In the genomic region with DNA sequence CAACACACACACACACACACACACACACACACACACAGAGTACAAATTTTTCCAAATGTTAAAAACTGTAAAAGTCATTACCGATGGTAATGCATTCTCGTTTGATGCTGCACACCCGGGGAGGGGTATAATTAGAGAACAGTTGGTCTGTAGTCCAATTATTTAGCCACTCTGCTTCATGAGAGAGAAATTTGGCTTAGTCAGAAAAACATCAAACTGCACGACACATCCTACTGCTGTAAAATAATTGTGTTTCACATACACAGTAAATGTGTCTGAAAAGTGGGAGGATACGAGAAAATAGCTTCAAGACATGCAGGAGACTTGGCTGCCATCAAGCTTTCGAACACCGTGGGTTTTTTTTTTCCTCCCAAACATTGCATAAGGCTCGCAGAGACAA, we compare ENCODE assay signal across 21 mouse cellular contexts.
DNase-seq lines count a peak whose midpoint lies in the region; ATAC-seq and TF ChIP-seq lines count a peak whose summit lies in the region.
"Had no signal": no experiment of that assay in that cellular context is flagged by ENCODE, and none has a peak within 500 bp of the region (broad histone marks: within the 10 kb centered on the region; RNA-seq: fewer than 3 reads in every experiment).

No protein-coding gene starts in this region.

- no peak overlapping the region for H3K4me3 ChIP-seq in midbrain, embryonic 15.5 days
- no peak overlapping the region for H3K4me3 ChIP-seq in midbrain, embryonic 10.5 days
- no peak overlapping the region for H3K4me3 ChIP-seq in forebrain, postnatal 0 days (ENCODE audit: low read depth, low read length)
- H3K4me3 ChIP-seq: erythroblast, embryonic 14.5 days; limb, embryonic 13.5 days; stomach, embryonic 15.5 days had no signal

- 51% methylated on average over 8 of the region's 8 CpGs for WGBS in midbrain, embryonic 15.5 days
- 77% methylated on average over 8 of the region's 8 CpGs for WGBS in midbrain, embryonic 10.5 days
- WGBS in forebrain, postnatal 0 days, result 14% methylated on average over 8 of the region's 8 CpGs

- peak; percentile 52 to 69 for DNase-seq in frontal cortex, adult 2 months (ENCODE audit: extremely low spot score in 1 of 2, low spot score in 1 of 2)
- no peak for DNase-seq in frontal cortex, postnatal 14 days (ENCODE audit: low spot score in 2 of 2)
- no peak for DNase-seq in midbrain, embryonic 10.5 days (ENCODE audit: low spot score)
- DNase-seq in forebrain, postnatal 0 days, result peak; percentile 31
- DNase-seq in right cerebral cortex, postnatal 25 days, result peak; percentile 35
- DNase-seq in gastrocnemius, adult 18-20 months (ENCODE audit: low spot score), result no peak
- no peak for DNase-seq in heart, adult 9 months (ENCODE audit: low spot score in 2 of 2)
- DNase-seq: adrenal gland, postnatal 10 days; B cell, adult 2 months; cerebellum, adult 18-20 months; cerebellum, postnatal 36 days; gastrocnemius, postnatal 14 days; heart, postnatal 14 days; kidney, adult 18-20 months; kidney, postnatal 14 days had no signal

- H3K9ac ChIP-seq in midbrain, embryonic 15.5 days, result no peak overlapping the region
- no peak overlapping the region for H3K9ac ChIP-seq in forebrain, postnatal 0 days
- H3K9ac ChIP-seq: limb, embryonic 13.5 days; liver, embryonic 14.5 days; stomach, embryonic 15.5 days had no signal

- no peak overlapping the region for H3K4me2 ChIP-seq in midbrain, embryonic 15.5 days
- H3K4me2 ChIP-seq in forebrain, postnatal 0 days (ENCODE audit: low read depth), result peak overlapping the region; percentile 24; the same call in 1 of the 2 replicates
- H3K4me2 ChIP-seq: limb, embryonic 13.5 days; stomach, embryonic 15.5 days had no signal

- 0 out of 2 replicates have a peak overlapping the region, but pooled peaks have one; percentile 15 for H3K27ac ChIP-seq in midbrain, embryonic 15.5 days
- no peak overlapping the region for H3K27ac ChIP-seq in midbrain, embryonic 10.5 days (replicated peaks)
- no peak overlapping the region for H3K27ac ChIP-seq in forebrain, postnatal 0 days (ENCODE audit: low read depth, low read length)
- H3K27ac ChIP-seq: hindbrain, postnatal 0 days; limb, embryonic 13.5 days; liver, embryonic 14.5 days; stomach, embryonic 15.5 days had no signal

- no peaks in the 10 kb centered on the region for H3K9me3 ChIP-seq in midbrain, embryonic 15.5 days
- H3K9me3 ChIP-seq in midbrain, embryonic 10.5 days (replicated peaks), result no peaks in the 10 kb centered on the region
- H3K9me3 ChIP-seq in forebrain, postnatal 0 days (ENCODE audit: low read length), result no peaks in the 10 kb centered on the region
- H3K9me3 ChIP-seq: limb, embryonic 13.5 days; stomach, embryonic 15.5 days had no signal

- ATAC-seq in midbrain, embryonic 15.5 days (replicated peaks), result no peak
- ATAC-seq in forebrain, postnatal 0 days, result peak; percentile 32; the same call in 1 of the 2 replicates
- ATAC-seq: hindbrain, postnatal 0 days had no signal

- H3K27me3 ChIP-seq in midbrain, embryonic 15.5 days (replicated peaks), result no peaks in the 10 kb centered on the region
- H3K27me3 ChIP-seq in midbrain, embryonic 10.5 days (ENCODE audit: low read depth, poor library complexity, severe bottlenecking), result no peaks in the 10 kb centered on the region
- H3K27me3 ChIP-seq in forebrain, postnatal 0 days (ENCODE audit: insufficient read depth, low read length), result no peaks in the 10 kb centered on the region
- H3K27me3 ChIP-seq: limb, embryonic 13.5 days; stomach, embryonic 15.5 days had no signal

- no peaks in the 10 kb centered on the region for H3K36me3 ChIP-seq in midbrain, embryonic 15.5 days (replicated peaks)
- no peaks in the 10 kb centered on the region for H3K36me3 ChIP-seq in midbrain, embryonic 10.5 days
- no peaks in the 10 kb centered on the region for H3K36me3 ChIP-seq in forebrain, postnatal 0 days (ENCODE audit: insufficient read depth)
- H3K36me3 ChIP-seq: limb, embryonic 13.5 days; stomach, embryonic 15.5 days had no signal

- TF ChIP-seq CTCF in forebrain, postnatal 0 days (IDR thresholded peaks at IDR 0.05; ENCODE audit: low read depth), result no peak

- peaks cover 14% of the 10 kb centered on the region; the same call in 1 of the 2 replicates for H3K4me1 ChIP-seq in midbrain, embryonic 15.5 days
- H3K4me1 ChIP-seq in midbrain, embryonic 10.5 days, result no peaks in the 10 kb centered on the region
- no peaks in the 10 kb centered on the region for H3K4me1 ChIP-seq in forebrain, postnatal 0 days (ENCODE audit: insufficient read depth)
- H3K4me1 ChIP-seq: stomach, embryonic 15.5 days had no signal

Comparison
In these comparisons a context has a peak if more than half of its experiments do, and no peak if none do; other contexts are left out.
1. DNase-seq: peak in frontal cortex, adult 2 months (2 of 2), forebrain, postnatal 0 days (single experiment) and right cerebral cortex, postnatal 25 days (single experiment); none in frontal cortex, postnatal 14 days (0 of 2), midbrain, embryonic 10.5 days (single experiment), gastrocnemius, adult 18-20 months (single experiment) and heart, adult 9 months (0 of 2).